Mouse (Mus musculus): ENCODE results near the gene Micu1. TPM values are rescaled to one million over a fixed set of nuclear protein-coding genes. Genes with fewer than 3 reads are reported as not detected.

Micu1 gene
- polyA plus RNA-seq, 1 experiment = 42.0 TPM

DNA sequence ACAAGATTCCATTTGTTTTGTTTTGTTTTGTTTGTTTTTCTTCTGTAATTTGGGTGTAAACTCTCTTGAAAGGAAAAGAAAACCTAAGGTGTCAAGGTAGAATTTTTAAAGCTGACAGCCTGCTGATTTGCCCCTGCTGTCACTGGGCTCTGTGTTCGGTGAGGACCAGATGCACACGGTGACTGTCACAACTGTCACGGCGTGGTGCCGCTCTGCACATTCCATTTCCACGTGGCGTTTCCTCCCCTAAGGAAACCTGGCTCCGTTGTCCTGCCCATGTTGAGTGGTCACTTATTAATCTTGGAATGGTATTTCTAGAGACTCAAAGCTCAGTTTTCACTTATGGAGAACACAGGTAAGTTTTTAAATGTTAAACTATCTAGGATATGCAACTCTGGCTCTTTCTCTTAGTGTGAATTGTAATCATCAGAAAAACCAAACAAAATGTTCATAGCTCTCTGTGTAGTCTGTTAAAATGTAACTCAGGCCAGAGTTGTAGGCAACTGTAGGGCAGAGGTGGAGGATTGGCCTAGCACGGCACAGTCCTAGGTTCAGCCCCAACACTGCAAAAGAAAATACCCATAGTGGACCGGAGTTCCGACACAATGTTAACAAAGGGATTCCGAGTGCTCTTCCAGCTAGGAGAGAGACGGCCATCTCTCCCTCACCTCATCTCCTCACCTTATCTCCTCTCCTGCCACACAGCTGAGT is 66.2 kb downstream of the Micu1 start:
- TF ChIP-seq POLR2A (IDR thresholded peaks at IDR 0.05; ENCODE audit: borderline replicate concordance, low read depth, low read length) (no peak), CTCF (IDR thresholded peaks at IDR 0.05; ENCODE audit: low read depth, low read length) (no peak)
- H3K27ac ChIP-seq (ENCODE audit: insufficient read depth, low read depth, low read length) = no peak overlapping the region
- no peak overlapping the region for H3K4me3 ChIP-seq (ENCODE audit: insufficient read depth, low read length)
- H3K4me1 ChIP-seq (ENCODE audit: control insufficient read depth, insufficient read depth, low read length) = no peaks in the 10 kb centered on the region

DNA sequence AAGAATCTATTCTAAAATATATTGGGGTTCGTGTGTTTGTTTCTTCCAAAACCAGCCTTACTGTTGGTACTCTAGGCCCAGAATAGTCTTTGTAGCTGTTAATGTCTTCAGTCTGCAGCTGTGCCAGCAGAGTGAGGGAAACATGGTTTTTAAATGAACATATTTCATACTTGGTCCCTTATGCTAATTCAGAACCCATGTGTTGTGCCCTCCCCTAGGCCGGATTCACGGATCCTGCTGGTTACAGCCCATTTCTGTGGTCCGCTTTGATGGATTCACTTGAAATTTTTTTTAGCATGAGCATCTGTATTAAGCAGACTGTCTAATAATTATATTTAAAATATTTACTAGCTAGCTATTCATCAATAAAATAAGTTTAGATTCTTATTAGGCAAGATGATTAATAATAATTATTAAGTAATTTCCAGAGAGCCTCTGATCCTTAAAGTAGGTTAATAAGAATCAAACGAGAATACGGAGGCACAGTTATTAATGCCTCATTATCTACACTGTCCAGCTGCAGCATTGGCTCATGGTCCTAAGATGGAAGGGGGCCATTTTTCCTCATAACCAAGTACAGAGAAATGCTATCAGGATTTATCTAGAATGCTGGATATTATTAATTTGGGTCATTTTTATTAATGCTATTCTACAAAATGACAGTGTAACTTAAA is 69.2 kb downstream of the Micu1 start:
- TF ChIP-seq POLR2A (IDR thresholded peaks at IDR 0.05; ENCODE audit: borderline replicate concordance, low read depth, low read length) = no peak
- TF ChIP-seq CTCF (IDR thresholded peaks at IDR 0.05; ENCODE audit: low read depth, low read length) = no peak
- Histone ChIP-seq H3K27ac (ENCODE audit: insufficient read depth, low read depth, low read length) (no peak overlapping the region), H3K4me3 (ENCODE audit: insufficient read depth, low read length) (no peak overlapping the region), H3K4me1 (ENCODE audit: control insufficient read depth, insufficient read depth, low read length) (no peaks in the 10 kb centered on the region)

DNA sequence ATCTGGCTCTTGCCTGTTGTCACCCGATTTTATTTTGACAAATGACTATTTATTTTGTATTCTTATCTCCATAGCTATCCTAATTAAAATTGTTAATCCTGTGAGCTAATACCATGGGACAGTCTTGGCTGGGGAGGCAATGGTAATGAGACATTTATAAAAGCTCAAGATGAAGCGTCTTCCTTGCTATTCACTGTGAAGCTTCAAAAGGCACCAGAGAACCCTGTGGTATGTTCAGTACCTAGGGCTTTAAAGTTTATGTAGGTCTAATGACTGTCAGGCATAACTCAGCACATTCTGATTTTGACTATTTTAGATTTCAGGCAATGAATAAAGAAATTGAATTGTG is 69.7 kb downstream of the Micu1 start:
- no peak for TF ChIP-seq CTCF (IDR thresholded peaks at IDR 0.05; ENCODE audit: low read depth, low read length)
- TF ChIP-seq POLR2A (IDR thresholded peaks at IDR 0.05; ENCODE audit: borderline replicate concordance, low read depth, low read length) = no peak
- Histone ChIP-seq H3K4me3 (ENCODE audit: insufficient read depth, low read length) (no peak overlapping the region), H3K4me1 (ENCODE audit: control insufficient read depth, insufficient read depth, low read length) (peaks cover 1% of the 10 kb centered on the region), H3K27ac (ENCODE audit: insufficient read depth, low read depth, low read length) (no peak overlapping the region)

DNA sequence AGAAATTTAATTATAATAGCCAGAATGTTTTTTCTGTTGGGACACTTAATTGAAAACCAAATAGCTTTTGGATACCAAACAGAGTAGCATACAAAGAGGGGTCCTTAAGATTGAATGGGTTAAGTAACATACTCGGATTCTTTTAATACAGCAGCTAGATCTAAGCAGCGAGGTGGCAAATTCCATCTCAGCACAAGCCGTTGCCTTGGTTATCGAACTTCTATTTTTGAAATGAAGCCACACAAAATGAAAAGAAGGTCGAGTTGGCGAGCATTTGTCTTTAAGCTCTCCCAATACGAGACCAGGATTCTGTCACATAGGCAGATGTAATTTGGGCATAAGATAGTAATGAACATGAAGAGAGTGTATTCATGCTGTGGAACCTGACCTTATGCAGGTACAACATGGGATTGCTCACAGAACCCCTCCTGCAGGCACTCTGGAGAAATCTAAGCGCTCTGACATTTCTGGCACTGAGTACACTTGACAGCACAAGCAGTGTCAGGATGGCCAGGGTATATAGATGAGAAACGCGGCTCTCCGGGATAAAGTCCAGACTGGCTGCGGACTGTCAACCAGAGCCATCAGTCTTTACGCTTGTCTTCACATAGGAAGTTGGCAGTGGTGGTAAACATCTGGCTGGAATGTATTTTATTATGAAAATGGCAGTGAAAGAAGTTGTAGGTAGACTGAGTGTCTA is 71.3 kb downstream of the Micu1 start:
- no peak overlapping the region for H3K4me3 ChIP-seq (ENCODE audit: insufficient read depth, low read length)
- H3K4me1 ChIP-seq (ENCODE audit: control insufficient read depth, insufficient read depth, low read length) = peaks cover 7% of the 10 kb centered on the region
- no peak overlapping the region for H3K27ac ChIP-seq (ENCODE audit: insufficient read depth, low read depth, low read length)
- no peak for TF ChIP-seq CTCF (IDR thresholded peaks at IDR 0.05; ENCODE audit: low read depth, low read length)
- no peak for TF ChIP-seq POLR2A (IDR thresholded peaks at IDR 0.05; ENCODE audit: borderline replicate concordance, low read depth, low read length)

DNA sequence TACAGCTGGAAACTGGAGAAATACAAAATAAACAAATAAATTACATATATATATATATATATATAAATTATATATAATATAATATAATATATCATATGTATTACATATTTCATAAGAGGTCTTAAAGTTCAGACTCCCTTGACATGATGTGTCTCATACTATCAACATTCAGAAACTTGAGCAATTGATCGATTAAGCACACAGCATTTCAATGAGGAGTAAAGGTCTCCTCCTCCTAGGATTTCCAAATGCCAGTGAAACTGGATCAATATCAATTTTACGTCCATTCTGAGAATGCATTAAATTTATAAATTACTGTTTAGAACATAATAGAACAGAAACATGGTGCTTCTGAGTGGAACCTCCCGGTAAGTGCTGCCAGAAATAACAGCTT is 71.9 kb downstream of the Micu1 start:
- TF ChIP-seq POLR2A (IDR thresholded peaks at IDR 0.05; ENCODE audit: borderline replicate concordance, low read depth, low read length) (no peak), CTCF (IDR thresholded peaks at IDR 0.05; ENCODE audit: low read depth, low read length) (no peak)
- H3K27ac ChIP-seq (ENCODE audit: insufficient read depth, low read depth, low read length) = no peak overlapping the region
- peaks cover 7% of the 10 kb centered on the region for H3K4me1 ChIP-seq (ENCODE audit: control insufficient read depth, insufficient read depth, low read length)
- no peak overlapping the region for H3K4me3 ChIP-seq (ENCODE audit: insufficient read depth, low read length)

DNA sequence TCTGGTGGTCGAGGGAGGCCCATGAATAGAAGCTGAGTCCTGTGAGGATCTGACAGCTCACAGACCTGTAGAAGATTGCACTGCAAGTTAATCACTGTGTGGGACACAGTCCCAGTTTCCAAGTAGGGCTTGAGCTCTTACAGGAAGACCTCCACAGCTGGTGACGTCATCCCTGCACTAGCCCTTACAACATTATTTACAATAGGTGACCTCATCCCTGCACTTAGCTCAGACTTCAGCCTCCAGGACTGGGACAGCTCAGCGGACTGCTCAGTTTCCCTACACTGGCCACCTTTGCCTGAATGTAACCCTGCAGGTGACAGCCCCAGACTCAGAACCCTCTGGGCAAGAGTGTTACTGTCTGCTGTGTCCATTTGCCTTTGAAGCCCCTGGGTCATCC is 75.0 kb downstream of the Micu1 start:
- Histone ChIP-seq H3K27ac (ENCODE audit: insufficient read depth, low read depth, low read length) (no peak overlapping the region), H3K4me1 (ENCODE audit: control insufficient read depth, insufficient read depth, low read length) (peaks cover 7% of the 10 kb centered on the region), H3K4me3 (ENCODE audit: insufficient read depth, low read length) (no peak overlapping the region)
- TF ChIP-seq POLR2A (IDR thresholded peaks at IDR 0.05; ENCODE audit: borderline replicate concordance, low read depth, low read length) = no peak
- no peak for TF ChIP-seq CTCF (IDR thresholded peaks at IDR 0.05; ENCODE audit: low read depth, low read length)

DNA sequence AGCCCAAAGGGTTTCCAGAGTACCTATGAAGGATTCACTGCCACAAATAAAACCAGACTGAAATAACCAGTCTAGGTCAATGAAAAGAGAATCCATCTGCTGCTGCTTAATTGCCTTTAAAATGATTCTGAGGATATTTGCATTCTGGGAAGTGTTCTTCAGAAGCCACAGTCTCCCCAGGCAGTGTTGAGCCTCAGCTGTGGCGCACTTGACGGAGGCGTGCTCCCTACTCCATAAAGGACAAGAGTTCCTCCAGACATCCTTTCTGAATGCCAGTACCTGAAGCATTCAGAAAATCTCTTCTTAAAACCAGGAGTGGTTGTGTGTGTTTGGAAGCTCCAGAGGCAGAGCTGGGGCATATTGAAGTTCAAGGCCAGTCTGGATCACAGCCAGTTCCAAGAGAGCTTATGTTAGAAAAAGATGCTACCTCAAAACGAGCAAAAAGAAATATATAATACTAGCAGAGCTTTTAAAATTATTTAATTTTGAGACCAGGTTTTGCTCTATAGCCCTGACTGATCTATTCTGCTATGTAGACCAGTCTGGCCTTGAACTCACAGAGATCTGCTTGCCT is 75.9 kb downstream of the Micu1 start:
- Histone ChIP-seq H3K4me1 (ENCODE audit: control insufficient read depth, insufficient read depth, low read length) (peaks cover 7% of the 10 kb centered on the region), H3K4me3 (ENCODE audit: insufficient read depth, low read length) (no peak overlapping the region), H3K27ac (ENCODE audit: insufficient read depth, low read depth, low read length) (no peak overlapping the region)
- TF ChIP-seq POLR2A (IDR thresholded peaks at IDR 0.05; ENCODE audit: borderline replicate concordance, low read depth, low read length) = no peak
- TF ChIP-seq CTCF (IDR thresholded peaks at IDR 0.05; ENCODE audit: low read depth, low read length) = no peak

DNA sequence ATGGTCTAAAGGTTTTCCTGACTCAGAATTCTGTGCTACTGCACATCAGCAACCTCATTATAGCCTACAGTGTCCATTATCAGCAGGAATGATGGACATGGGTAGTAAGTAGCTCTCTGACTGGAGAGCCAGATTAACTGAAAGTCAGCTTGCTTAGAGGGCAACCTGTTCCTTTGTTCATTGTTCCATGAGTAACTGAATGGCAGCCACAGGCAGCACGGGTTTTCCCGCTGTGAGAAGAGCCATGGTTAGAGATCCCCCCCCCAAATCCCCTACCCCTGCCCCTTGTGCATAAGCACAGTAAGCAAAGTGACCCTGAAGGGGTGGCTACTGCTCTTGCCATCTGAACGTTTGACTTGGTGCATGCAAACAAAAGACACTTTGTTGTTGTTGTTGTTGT is 78.4 kb downstream of the Micu1 start:
- Histone ChIP-seq H3K4me3 (ENCODE audit: insufficient read depth, low read length) (no peak overlapping the region), H3K4me1 (ENCODE audit: control insufficient read depth, insufficient read depth, low read length) (peaks cover 7% of the 10 kb centered on the region), H3K27ac (ENCODE audit: insufficient read depth, low read depth, low read length) (no peak overlapping the region)
- TF ChIP-seq CTCF (IDR thresholded peaks at IDR 0.05; ENCODE audit: low read depth, low read length) (no peak), POLR2A (IDR thresholded peaks at IDR 0.05; ENCODE audit: borderline replicate concordance, low read depth, low read length) (no peak)

DNA sequence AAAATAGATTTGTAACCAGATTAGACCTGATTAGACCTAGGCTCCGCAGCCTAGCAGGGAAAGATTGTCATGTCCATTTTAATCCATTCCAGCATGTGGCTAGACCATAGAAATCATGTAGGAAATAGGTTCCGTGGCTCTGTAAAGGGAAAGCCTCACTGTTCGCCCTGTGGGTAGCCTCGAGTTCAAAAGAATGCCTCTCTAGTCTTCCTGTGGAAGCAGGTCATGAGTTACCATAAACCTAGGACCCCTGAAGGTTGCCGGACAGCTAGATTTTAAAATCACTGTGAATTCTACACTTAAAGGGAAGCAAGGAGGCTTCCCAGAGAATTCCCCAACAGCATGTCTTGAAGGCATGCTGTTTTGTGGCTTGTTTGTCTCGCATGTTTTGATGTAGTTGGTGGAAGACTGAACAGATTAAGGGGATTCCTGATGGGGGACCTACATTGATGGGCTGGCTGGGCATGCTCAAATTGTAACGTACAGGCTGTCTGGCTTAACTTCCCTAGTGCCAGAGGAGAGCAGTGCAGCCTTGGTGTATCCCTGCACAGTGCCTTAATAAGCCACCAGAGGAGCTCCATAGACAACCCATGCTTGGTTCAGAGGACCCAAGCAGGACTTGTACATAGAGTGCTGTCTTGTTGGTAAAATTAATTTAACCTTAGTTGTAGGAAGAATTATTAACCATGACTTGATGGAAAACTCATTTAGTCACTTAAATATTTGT is 79.1 kb downstream of the Micu1 start:
- Histone ChIP-seq H3K27ac (ENCODE audit: insufficient read depth, low read depth, low read length) (no peak overlapping the region), H3K4me1 (ENCODE audit: control insufficient read depth, insufficient read depth, low read length) (peaks cover 7% of the 10 kb centered on the region), H3K4me3 (ENCODE audit: insufficient read depth, low read length) (no peak overlapping the region)
- no peak for TF ChIP-seq CTCF (IDR thresholded peaks at IDR 0.05; ENCODE audit: low read depth, low read length)
- TF ChIP-seq POLR2A (IDR thresholded peaks at IDR 0.05; ENCODE audit: borderline replicate concordance, low read depth, low read length) = no peak

Measured in bone marrow macrophage, adult 2 months (primary cell).